Mouse (Mus musculus): ENCODE results near the gene Nid2. TPM values are rescaled to one million over a fixed set of nuclear protein-coding genes. Genes with fewer than 3 reads are reported as not detected.

The Nid2 gene
- total and polyA plus RNA-seq, 3 experiments: 0.08 to 0.33 TPM; not detected in 1

GRCm38 (mm10) chr14:19752276-19752675, 1.2 kb downstream of the Nid2 start:
- Histone ChIP-seq H3K36me3 (replicated peaks) (no peaks in the 10 kb centered on the region), H3K4me3 (ENCODE audit: low read depth, low read length) (0 out of 2 replicates have a peak overlapping the region, but pooled peaks have one; percentile 8), H3K27me3 (ENCODE audit: insufficient read depth, low read length) (peaks cover 50% of the 10 kb centered on the region), H3K9me3 (replicated peaks) (peaks cover 2% of the 10 kb centered on the region), H3K4me1 (ENCODE audit: insufficient read depth, low read depth, low read length) (peaks cover 13% of the 10 kb centered on the region)
- ATAC-seq (ENCODE audit: extremely low read depth, insufficient number of reproducible peaks, low FRiP score, poor library complexity, severe bottlenecking) (no peak), DNase-seq (ENCODE audit: low spot score) (no peak)
- TF ChIP-seq CTCF (IDR thresholded peaks at IDR 0.05; ENCODE audit: low read depth, low read length): no peak
- no peak for TF ChIP-seq POLR2AphosphoS5 (IDR thresholded peaks at IDR 0.05; ENCODE audit: insufficient replicate concordance, low read depth, low read length)
- TF ChIP-seq TAL1 (conservative IDR thresholded peaks at IDR 0.05; ENCODE audit: low read depth, low read length): no peak
- no peak for TF ChIP-seq GATA2 (IDR thresholded peaks at IDR 0.05; ENCODE audit: borderline replicate concordance, low read depth, low read length)
- no peak for TF ChIP-seq GATA1 (IDR thresholded peaks at IDR 0.05; ENCODE audit: borderline replicate concordance, low read length)

GRCm38 (mm10) chr14:19759277-19760193, 8.5 kb downstream of the Nid2 start:
- Histone ChIP-seq H3K27me3 (ENCODE audit: insufficient read depth, low read length) (peaks cover 25% of the 10 kb centered on the region), H3K36me3 (replicated peaks) (no peaks in the 10 kb centered on the region), H3K9me3 (replicated peaks) (no peaks in the 10 kb centered on the region), H3K4me3 (ENCODE audit: low read depth, low read length) (no peak overlapping the region), H3K4me1 (ENCODE audit: insufficient read depth, low read depth, low read length) (peaks cover 46% of the 10 kb centered on the region)
- ATAC-seq (ENCODE audit: extremely low read depth, insufficient number of reproducible peaks, low FRiP score, poor library complexity, severe bottlenecking): no peak
- no peak for DNase-seq (ENCODE audit: low spot score)
- TF ChIP-seq TAL1 (conservative IDR thresholded peaks at IDR 0.05; ENCODE audit: low read depth, low read length) (no peak), POLR2AphosphoS5 (IDR thresholded peaks at IDR 0.05; ENCODE audit: insufficient replicate concordance, low read depth, low read length) (no peak)

DNA sequence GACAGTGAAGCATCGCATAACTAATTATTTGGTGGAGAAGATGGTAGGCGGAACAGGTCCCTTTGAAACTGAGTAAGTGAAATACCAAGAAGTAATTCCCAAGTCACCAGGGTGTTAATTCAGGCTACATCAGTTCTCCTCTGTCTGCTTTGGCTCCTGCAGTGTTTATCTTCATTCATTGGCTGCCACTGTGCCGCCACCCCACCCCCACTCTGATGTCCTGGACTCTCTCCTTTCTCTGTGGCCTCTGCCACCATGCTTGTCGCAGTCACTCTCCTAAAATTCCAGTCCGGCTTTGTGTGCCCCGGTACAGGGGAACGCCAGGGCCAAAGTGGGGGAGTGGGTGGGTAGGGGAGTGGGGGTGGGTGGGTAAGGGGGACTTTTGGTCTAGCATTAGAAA, 9.7 kb downstream of the Nid2 start:
- Histone ChIP-seq H3K36me3 (replicated peaks) (no peaks in the 10 kb centered on the region), H3K27me3 (ENCODE audit: insufficient read depth, low read length) (peaks cover 20% of the 10 kb centered on the region), H3K4me3 (ENCODE audit: low read depth, low read length) (no peak overlapping the region), H3K4me1 (ENCODE audit: insufficient read depth, low read depth, low read length) (peaks cover 58% of the 10 kb centered on the region), H3K9me3 (replicated peaks) (no peaks in the 10 kb centered on the region)
- TF ChIP-seq CTCF (IDR thresholded peaks at IDR 0.05; ENCODE audit: low read depth, low read length) (no peak), GATA2 (IDR thresholded peaks at IDR 0.05; ENCODE audit: borderline replicate concordance, low read depth, low read length) (no peak), GATA1 (IDR thresholded peaks at IDR 0.05; ENCODE audit: borderline replicate concordance, low read length) (no peak), POLR2AphosphoS5 (IDR thresholded peaks at IDR 0.05; ENCODE audit: insufficient replicate concordance, low read depth, low read length) (no peak), TAL1 (conservative IDR thresholded peaks at IDR 0.05; ENCODE audit: low read depth, low read length) (no peak)
- ATAC-seq (ENCODE audit: extremely low read depth, insufficient number of reproducible peaks, low FRiP score, poor library complexity, severe bottlenecking) (no peak), DNase-seq (ENCODE audit: low spot score) (no peak)

- ATAC-seq (ENCODE audit: extremely low read depth, insufficient number of reproducible peaks, low FRiP score, poor library complexity, severe bottlenecking) (no peak), DNase-seq (ENCODE audit: low spot score) (no peak)
- TF ChIP-seq GATA1 (IDR thresholded peaks at IDR 0.05; ENCODE audit: borderline replicate concordance, low read length) (no peak), POLR2AphosphoS5 (IDR thresholded peaks at IDR 0.05; ENCODE audit: insufficient replicate concordance, low read depth, low read length) (no peak), TAL1 (conservative IDR thresholded peaks at IDR 0.05; ENCODE audit: low read depth, low read length) (no peak)
- Histone ChIP-seq H3K36me3 (replicated peaks) (no peaks in the 10 kb centered on the region), H3K4me3 (ENCODE audit: low read depth, low read length) (peak overlapping the region; percentile 55; the same call in 1 of the 2 replicates), H3K27me3 (ENCODE audit: insufficient read depth, low read length) (peaks cover 12% of the 10 kb centered on the region; the same call in 1 of the 2 replicates), H3K4me1 (ENCODE audit: insufficient read depth, low read depth, low read length) (peaks cover 71% of the 10 kb centered on the region), H3K9me3 (replicated peaks) (no peaks in the 10 kb centered on the region)
Observed at GRCm38 (mm10) chr14:19762014-19762413, 10.9 kb downstream of the Nid2 start.

GRCm38 (mm10) chr14:19763527-19763926, 12.5 kb downstream of the Nid2 start:
- H3K4me1 ChIP-seq (ENCODE audit: insufficient read depth, low read depth, low read length): peaks cover 73% of the 10 kb centered on the region

DNA sequence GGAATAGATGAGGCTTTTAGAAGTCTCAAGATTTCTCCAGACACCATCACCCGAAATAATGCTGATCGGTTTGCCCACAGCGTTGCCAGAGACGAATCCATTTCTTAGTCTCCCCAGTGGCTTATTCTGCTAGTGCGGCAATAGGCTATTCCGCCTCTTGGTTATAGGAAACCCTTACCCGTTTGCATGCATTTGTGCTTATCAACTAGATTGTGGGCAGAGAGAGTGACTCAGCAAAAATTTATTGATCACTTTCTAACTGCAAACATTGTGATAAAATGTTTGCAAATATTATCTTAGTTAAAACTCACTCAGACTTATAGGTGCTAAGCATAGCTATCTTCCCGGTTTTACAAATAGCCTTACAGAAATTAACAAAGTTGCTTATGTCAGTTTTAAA, 13.3 kb downstream of the Nid2 start:
- peaks cover 70% of the 10 kb centered on the region for H3K4me1 ChIP-seq (ENCODE audit: insufficient read depth, low read depth, low read length)
- peak; percentile 65 for ATAC-seq (ENCODE audit: extremely low read depth, insufficient number of reproducible peaks, low FRiP score, poor library complexity, severe bottlenecking)
- no peaks in the 10 kb centered on the region for H3K9me3 ChIP-seq (replicated peaks)

More at GRCm38 (mm10) chr14:19763527-19763926, 12.5 kb downstream of the Nid2 start:
- TF ChIP-seq POLR2AphosphoS5 (IDR thresholded peaks at IDR 0.05; ENCODE audit: insufficient replicate concordance, low read depth, low read length): no peak
- no peak for TF ChIP-seq GATA2 (IDR thresholded peaks at IDR 0.05; ENCODE audit: borderline replicate concordance, low read depth, low read length)
- no peak for TF ChIP-seq CTCF (IDR thresholded peaks at IDR 0.05; ENCODE audit: low read depth, low read length)
- TF ChIP-seq TAL1 (conservative IDR thresholded peaks at IDR 0.05; ENCODE audit: low read depth, low read length): no peak
- TF ChIP-seq GATA1 (IDR thresholded peaks at IDR 0.05; ENCODE audit: borderline replicate concordance, low read length): no peak
- Histone ChIP-seq H3K27me3 (ENCODE audit: insufficient read depth, low read length) (peaks cover 10% of the 10 kb centered on the region; the same call in 1 of the 2 replicates), H3K36me3 (replicated peaks) (no peaks in the 10 kb centered on the region), H3K4me3 (ENCODE audit: low read depth, low read length) (no peak overlapping the region), H3K9me3 (replicated peaks) (no peaks in the 10 kb centered on the region)
- no peak for DNase-seq (ENCODE audit: low spot score)
- no peak for ATAC-seq (ENCODE audit: extremely low read depth, insufficient number of reproducible peaks, low FRiP score, poor library complexity, severe bottlenecking)

More for the DNA sequence above, 13.3 kb downstream of the Nid2 start:
- Histone ChIP-seq H3K36me3 (replicated peaks) (no peaks in the 10 kb centered on the region), H3K4me3 (ENCODE audit: low read depth, low read length) (no peak overlapping the region; the same call in 1 of the 2 replicates), H3K27me3 (ENCODE audit: insufficient read depth, low read length) (peaks cover 5% of the 10 kb centered on the region; the same call in 1 of the 2 replicates)
- no peak for TF ChIP-seq CTCF (IDR thresholded peaks at IDR 0.05; ENCODE audit: low read depth, low read length)
- TF ChIP-seq GATA2 (IDR thresholded peaks at IDR 0.05; ENCODE audit: borderline replicate concordance, low read depth, low read length): no peak
- TF ChIP-seq GATA1 (IDR thresholded peaks at IDR 0.05; ENCODE audit: borderline replicate concordance, low read length): no peak
- TF ChIP-seq TAL1 (conservative IDR thresholded peaks at IDR 0.05; ENCODE audit: low read depth, low read length): no peak
- no peak for TF ChIP-seq POLR2AphosphoS5 (IDR thresholded peaks at IDR 0.05; ENCODE audit: insufficient replicate concordance, low read depth, low read length)
- peak; percentile 45 for DNase-seq (ENCODE audit: low spot score)
